Mouse (Mus musculus) kidney, adult 8-10 months (tissue): ENCODE measurements at regions not wholly inside any gene's neighbourhood (a gene's known extent, or its start where the extent isn't known, plus 50 kb on each side); places are given as distances from the start of the nearest gene placed in this dataset.

Experiments used
- DNase-seq, 2 experiments: peaks; one replicate each; pipeline ENCODE4 v3.0.0; 2022

DNA sequence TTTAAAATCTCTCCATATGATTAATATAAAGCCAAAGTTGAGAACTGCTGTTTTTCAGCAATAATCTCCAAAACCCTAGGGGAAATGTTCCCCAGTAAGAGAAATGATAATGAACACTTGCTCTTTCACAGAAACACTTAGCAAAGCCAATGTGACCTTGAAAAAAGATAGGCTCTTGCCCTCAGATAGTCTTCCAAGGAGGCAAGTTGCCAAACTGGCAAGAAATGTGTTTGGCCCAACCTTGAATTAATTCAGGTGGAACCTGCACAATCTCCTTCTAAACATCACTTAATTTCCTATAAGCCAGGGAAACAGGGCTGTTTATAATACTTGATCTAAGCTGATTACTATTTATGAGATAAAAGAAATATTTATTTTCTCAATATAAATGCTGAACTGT is 244.0 kb upstream of the Gnaz start:
- DNase-seq, result no peak

DNA sequence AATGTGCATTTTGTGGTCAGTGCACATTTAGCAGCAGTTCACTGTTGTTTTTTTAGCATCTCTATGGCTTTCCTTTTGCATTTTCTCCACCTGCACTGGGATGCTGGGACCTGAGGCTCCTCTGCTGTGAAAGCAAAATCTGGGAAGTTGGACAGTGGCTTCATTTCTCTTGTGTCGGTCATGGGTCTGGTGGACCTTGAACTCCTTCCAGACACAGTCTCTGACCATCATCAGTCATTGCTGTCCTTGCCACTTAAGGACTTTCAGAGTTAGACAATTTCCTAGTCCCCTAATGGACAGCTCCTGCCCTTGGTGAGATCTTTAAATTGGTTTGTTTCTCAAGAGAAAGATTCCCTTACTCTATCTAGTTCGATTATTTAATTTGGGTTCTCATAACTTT is 217.5 kb upstream of the Gnaz start:
- DNase-seq, result no peak

DNA sequence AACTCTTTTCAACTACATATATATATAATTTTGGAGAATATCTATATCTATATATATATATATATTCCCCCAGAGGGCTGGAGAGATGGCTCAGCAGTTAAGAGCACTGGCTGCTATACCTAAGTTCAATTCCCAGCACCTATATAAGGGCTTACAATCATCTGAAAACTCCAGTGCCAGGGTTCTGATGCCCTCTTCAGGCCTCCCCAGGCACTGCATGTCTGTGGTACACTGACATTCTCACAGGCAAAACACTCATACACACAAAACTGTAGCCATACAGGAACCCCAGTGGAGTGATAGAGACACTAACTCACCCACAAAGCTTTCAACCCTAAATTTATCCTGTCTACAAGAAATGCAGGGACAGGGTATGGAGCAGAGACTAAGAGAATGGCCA is 216.1 kb upstream of the Gnaz start:
- no peak for DNase-seq

DNA sequence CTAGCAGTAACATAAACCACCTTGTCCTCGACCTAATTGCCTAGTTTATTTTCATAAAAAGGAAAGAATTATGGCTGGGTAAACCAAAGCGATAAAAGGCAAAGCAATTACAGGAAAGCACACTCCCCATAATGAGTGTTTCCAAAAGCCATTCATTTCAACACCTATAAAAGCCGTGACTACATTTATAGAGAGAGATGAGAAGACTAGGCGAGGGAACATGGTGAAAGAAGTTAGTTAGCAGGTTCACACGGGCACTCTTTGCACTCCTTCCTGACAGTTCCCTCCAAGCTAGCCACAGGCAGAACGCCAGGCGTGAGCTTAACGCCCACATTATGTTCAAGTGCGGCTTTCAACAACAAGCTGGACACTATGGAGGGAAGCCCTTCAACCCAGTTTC is 206.2 kb upstream of the Gnaz start:
- no peak for DNase-seq

DNA sequence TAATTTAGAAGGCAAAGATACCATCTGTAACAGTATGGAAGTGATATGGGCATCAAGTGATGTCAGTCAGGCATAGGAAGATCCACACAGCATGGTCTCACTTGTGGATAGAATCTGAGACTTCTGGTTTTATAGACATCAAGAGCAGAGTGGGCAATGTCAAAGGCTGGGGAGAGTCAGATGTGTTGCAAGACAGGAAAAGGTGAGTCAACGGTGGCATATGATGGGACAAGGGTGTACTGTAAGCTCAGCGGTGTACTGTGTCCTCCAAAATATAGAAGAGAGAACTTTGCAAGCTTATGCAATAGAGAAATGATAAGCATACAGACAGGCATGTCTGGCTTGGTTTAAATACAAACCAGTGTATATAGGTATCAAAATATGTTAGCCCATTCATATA is 177.7 kb upstream of the Gnaz start:
- DNase-seq, result no peak

DNA sequence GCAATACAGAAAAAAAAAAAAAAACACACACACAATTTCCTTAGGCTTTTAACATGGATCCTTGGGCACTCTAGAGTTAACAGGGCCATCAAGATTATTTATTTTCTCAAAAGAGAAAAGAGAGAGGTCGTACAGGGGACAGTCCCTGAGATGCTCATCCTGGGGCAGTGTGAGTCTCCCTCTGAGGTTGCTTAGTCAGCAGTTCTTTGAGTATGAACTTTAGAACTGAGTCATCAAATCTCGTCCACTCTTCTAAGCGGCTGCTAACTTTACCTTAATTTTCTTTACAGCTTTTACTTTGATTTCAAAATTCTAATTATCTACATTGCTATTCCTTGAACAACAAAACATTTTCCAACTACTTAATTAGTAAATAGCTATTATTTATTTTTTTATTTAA is 177.0 kb upstream of the Gnaz start:
- no peak for DNase-seq

DNA sequence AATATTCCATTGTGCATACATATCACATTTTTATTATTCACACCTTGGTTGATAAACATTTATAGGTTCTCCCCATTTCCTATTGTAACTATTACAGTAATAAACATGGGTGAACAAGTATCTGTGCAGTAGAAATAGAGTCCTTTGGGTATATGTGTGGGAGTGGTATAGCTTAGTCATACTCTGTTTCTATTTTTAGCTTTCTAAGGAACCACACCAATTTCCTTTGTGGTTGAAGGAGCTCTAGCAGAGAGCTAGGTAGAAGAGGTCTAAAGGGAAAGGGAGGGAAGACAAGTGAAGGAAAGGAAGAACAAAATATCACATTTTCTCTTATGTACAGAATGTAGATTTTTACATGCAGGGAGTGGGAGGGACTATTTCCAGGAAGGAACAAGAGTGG is 143.6 kb upstream of the Gnaz start:
- no peak for DNase-seq

DNA sequence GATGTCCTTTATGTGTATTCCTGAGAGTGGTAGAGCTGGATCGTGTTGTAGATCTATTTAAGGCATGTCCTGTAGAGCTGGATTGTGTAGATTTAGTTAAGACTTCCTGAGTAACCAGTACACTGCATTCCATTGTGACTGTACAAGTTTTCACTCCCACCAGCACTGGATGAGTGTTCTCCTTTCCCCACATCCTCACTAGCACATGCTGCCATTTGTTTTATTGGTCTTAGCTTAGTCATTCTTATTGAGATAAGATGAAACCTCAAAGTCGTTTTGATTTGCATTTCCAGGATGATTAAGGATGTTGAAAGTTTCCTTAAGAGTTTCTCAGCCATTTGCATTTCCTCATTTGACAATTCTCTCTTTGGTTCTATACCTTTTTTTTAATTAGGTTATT is 132.6 kb upstream of the Gnaz start:
- DNase-seq, result no peak

DNA sequence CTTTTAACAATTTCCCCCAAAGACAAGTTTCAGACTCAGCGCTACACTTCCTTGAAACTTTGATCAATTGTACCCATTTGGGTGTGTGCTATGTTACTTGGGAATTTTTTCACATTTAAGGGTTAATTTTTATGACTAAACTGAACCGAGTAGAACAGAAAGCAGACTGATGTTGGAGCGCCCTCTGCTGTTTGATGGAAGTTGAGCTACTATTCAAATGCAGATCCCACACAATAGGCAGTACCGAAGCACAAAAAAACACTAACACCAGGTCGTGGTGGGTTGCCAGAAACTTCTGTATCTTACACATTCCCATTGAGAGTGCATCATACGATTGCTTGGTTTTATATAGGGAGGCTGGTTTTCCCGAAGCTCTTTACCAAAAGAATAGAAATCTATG is 118.6 kb upstream of the Gnaz start:
- peak; percentile 18 to 65 for DNase-seq

DNA sequence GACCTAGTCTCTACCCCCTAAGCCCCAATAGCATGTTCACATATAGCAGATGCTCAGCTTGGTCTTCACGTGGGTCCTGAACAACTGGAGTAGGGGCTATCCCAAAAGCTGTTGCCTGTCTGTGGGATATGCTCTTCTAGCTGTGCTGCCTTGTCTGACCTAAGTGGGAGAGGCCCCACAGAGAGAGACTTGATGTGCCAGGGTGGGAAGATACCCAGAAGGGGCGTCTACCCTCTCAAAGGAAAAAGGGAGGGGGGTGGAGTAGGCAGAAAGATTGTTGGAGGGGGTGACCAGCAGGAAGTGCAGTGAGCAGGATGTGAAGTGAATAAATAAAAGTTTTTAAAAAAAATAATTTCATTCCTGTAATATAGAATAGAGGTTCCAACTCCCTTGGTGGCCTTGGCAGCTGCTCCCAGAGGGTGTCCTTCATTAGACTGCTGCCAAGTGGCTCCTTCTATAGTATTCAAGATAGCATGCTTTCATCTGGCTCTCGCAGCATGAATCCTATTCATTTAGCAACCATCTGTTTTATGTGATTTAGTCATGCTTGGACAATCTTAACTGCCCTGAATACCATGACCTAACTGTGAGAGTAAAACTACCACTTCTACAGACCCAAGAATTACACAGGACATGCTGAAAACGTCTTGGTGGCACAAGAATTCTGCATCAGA is 111.8 kb upstream of the Gnaz start:
- no peak for DNase-seq
